Mouse (Mus musculus) megakaryocyte, adult 5-6 weeks (primary cell): ENCODE measurements around the gene Slc25a41. TPM values are rescaled to one million over a fixed set of nuclear protein-coding genes. Genes with fewer than 3 reads are reported as not detected.

ENCODE experiments used
- ATAC-seq: 2 replicates; pipeline ENCODE4 v1.8.0; 2016; ENCODE audit warnings: mild to moderate bottlenecking, inconsistent platforms; ENCODE audit not compliant: poor library complexity, severe bottlenecking
- total RNA-seq, 2 experiments: library from RNA; stranded (forward) in 1 of 2; stranded (reverse) in 1 of 2; fragments of 153-499, 151-499 nt in 1 of 2; fragments of 221-1000, 200-1000 nt in 1 of 2; gene quantifications; 2 replicates each; pipeline versions ENCODE4 v1.2.3 to v1.2.4; 2015 to 2017

The Slc25a41 gene
- total RNA-seq, 2 experiments from 2014 or later = not detected

- ATAC-seq = peak; percentile 79
Observed at GRCm38 (mm10) chr17:57048816-57049215, 7.4 kb upstream of the Slc25a41 start.

DNA sequence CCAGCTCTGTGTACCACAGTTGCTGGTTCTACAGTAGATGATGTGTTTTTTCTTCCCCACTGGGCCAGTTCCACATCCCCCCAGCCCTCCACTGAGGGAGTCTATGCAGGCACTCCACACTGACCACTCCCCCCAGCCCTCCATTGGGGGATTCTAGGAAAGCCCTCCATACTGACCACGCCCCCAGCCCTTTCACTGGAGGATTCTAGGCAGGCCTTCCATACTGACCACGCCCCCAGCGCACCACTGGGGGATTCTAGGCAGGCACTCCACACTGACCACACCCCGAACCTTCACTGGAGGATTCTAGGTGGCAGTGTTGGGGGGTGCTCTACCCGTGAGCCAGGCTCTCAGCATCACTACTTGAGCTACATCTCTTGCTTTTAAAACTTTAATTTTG is 6.0 kb upstream of the Slc25a41 start:
- no peak for ATAC-seq

DNA sequence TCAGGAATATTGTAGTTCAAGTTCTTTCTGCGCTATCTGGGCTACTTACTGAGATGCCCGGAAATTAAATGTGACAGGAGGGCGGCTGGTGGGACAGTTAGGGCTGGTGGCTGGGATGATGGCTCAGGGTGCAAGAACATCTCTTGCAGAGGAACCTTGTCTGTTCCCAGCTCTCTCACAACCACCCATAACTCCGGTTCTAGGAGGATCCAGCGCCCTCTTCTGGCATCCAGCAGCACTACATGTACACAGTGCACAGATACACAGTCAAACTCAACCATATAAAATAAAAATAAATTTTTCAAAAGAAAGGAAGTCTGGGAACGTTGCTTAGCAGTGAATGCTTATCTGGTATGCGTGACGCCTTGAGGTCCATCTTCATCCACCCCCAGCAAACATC is 2.5 kb downstream of the Slc25a41 start:
- peak; percentile 30; the same call in 1 of the 2 replicates for ATAC-seq

DNA sequence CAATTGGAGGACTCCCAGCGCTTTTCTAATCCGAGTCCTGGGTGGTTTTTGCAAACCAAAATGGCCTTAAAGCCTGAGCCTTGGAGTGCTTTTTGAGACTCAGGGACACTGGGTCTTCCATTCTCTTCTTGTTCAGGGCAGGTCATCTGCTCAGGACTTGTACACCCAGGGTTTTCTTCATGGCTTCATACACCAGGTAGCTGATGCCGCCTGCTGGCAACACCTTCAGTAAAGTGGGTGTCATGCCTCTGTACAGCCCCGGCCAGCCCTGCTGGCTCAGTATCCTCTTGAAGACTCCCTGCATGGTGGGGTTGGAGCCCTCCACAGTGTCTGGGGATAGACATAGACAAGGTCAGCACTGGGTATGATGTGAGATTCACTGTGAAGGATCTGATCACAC is 8.6 kb downstream of the Slc25a41 start:
- no peak for ATAC-seq

DNA sequence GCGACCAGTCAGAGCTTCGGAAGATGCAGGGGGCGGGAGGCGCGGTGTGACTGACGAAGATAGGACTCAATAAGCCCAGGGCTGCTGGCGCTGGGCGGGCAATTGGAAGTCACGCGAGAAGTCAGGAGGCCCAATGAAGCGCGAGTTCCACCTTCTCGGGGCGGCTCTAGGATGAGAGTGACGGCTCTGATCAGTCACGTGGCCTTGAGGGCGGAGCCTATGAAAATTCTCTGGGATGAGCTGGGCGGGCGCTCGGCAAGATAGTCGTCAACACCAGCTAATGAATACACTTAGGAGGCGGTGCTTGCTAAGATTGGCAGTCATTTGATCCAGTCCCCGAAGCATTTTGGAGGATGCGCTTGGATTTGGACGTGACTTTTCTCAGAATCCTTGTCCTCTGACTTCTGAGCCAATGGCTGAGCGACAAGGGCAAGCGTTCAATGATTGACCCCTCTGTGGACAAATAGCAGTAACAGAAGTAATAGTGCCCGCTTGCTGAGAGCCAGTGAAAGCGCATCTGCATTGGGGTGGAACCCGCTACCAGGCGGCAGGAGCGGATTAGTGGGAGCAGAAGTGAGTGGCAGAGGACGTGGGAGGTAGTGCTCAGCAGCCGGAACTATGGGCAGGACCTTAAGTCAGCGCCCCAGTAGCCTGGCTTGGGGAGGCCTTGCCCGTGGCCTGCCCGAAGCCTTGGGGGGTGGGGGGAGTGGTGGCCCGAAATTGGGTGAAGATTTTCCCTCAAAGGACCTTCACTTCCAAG is 9.6 kb downstream of the Slc25a41 start:
- ATAC-seq = peak; percentile 83

GRCm38 (mm10) chr17:57030931-57031660 is 10.4 kb downstream of the Slc25a41 start, which contains the start of gene Khsrp:
Gene Khsrp, minus strand, starts transcription at chr17:57031522.
- no peak for ATAC-seq

DNA sequence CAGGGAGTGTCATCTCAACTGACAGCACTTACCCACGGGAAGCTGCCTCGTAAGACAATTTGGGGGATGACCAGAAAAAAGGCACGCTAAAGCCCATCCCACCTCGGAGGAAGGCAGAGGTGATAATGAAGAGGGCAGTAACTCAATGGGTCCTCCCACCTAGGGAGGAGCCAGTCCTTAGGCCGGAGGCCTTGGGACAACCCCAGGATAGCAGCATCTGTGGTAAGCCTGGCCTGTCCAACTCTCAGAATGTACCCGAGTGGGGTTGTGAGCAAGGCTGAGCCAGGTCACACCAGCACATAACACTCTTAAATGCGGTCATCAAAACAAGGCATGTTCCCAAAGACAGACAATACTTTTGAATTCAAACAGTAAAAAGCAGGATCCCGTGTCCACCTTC is 11.8 kb downstream of the Slc25a41 start:
- no peak for ATAC-seq

DNA sequence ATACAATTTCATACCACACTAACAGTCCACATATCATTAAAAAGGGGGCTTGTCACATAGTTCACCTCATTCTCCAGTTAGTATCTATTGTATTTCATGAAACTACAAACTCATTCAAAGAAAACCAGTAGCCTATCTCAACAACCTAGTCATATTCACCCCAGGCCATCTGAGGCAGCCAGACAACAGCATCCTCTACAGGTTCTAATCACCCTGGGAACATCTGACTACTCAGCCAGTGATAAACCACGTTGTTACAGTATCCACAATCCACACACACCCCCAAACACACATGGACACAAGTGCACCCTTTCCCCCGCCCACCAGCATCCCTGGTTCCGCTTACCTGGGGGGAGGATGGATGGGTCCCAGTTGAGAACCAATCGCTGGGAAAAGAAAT is 14.0 kb downstream of the Slc25a41 start:
- no peak for ATAC-seq

GRCm38 (mm10) chr17:57020960-57021359 is 20.5 kb downstream of the Slc25a41 start:
- no peak for ATAC-seq

DNA sequence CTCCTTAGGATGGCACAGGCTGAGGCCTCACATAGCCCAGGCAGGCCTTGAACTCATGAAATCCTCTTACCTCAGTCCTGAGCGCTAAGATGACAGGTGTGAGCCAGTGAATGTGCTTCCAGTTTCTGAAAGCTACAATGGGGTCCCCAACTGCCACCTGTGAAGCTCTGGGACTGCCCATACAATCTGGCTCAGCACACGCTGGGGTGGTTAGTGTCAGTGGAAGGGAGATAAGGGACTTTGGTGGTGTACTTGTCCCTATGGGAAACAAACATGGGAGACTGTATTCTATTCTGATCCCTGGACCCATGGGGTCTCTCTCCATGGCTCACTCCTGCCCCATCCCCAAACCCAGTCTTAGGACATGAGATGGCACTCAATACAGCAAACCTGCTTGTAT is 21.8 kb downstream of the Slc25a41 start:
- ATAC-seq = no peak

DNA sequence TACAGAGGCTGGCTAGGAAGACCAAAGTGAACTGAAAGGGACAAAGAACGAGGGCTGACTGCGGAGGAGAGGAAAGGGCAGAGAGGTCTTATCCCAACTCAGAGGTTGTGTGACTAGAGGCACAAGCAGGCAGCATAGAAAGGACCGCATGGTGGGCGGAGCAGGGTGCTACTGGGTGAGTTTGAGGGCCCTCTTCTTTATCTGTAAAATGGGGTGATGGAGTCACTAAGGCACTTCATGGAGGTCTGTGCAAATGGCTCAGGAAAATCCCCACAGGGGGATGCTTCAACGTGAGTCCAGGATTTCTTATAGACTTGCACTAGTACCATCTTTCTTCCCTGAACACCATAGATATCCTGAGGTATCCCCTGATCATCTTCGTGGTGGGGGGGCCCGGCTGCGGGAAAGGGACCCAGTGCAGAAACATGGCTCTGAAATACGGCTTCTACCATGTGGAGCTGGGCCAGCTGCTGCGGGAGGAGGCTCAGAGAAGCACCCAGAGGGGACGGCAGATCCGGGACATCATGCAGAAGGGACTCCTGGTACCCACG is 29.1 kb downstream of the Slc25a41 start:
- ATAC-seq = no peak

GRCm38 (mm10) chr17:57011236-57012141 is 30.0 kb downstream of the Slc25a41 start, which contains the start of the genes Gtf2f1 and Gm17949:
Gene Gtf2f1, minus strand, starts transcription at chr17:57011288.
Gene Gm17949, plus strand, starts transcription at chr17:57011469.
- peak; percentile 86 for ATAC-seq

DNA sequence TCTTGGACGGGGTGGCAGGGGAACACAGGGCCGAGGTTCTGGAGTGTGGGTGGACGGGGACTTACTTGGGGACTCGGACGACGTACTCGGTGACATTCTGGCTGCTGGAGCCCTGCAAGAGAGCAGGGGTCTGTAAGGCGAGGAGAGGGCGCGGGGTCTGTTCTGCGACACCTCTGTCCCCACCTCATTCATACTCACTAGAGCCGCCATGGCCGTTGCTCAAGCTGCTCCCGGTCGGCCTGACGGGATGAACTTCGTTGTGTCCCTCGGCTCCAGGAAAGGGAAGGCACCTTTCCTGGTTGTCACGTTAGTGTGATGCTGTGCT is 30.6 kb downstream of the Slc25a41 start:
- ATAC-seq = peak; percentile 61

GRCm38 (mm10) chr17:57007137-57007905 is 34.1 kb downstream of the Slc25a41 start:
- no peak for ATAC-seq

DNA sequence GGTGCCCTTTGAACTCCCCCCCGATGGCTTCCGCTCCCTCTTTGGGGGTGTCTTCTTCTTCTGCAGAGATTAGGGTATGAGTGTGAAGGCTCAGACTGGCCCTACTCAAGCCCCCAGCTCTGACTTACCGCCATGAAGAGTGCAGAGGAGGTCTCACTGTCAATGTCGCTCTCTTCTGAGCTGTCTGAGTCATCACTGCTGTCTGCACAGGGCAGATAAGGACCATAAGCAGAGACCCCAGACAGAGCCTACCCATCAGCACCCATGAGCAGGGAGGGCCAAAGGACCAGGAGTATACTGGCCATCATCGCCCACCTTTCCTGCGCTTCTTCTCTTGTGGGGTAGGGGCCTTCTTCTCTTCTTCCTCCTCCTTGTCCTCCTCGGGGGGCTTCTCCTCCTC is 37.5 kb downstream of the Slc25a41 start:
- no peak for ATAC-seq

DNA sequence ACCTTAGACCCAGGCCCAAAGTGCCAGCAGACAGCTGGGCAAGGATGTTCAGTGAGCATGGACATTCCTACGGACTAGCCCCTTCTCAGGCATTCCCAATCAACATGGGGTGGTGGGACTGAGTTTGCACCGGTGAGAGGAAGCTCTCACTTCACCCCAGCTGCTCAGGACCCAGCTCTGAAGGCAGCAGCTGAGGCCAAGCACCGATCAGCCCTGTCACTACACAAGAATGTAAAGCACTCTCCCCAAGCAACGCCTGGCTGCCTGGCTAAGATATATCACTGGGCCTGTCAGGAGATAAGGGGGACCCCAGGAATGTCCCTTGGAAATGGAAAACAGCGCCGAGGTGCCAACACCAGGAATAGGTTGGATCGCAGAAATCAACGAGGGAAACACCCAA is 40.2 kb downstream of the Slc25a41 start:
- no peak for ATAC-seq

DNA sequence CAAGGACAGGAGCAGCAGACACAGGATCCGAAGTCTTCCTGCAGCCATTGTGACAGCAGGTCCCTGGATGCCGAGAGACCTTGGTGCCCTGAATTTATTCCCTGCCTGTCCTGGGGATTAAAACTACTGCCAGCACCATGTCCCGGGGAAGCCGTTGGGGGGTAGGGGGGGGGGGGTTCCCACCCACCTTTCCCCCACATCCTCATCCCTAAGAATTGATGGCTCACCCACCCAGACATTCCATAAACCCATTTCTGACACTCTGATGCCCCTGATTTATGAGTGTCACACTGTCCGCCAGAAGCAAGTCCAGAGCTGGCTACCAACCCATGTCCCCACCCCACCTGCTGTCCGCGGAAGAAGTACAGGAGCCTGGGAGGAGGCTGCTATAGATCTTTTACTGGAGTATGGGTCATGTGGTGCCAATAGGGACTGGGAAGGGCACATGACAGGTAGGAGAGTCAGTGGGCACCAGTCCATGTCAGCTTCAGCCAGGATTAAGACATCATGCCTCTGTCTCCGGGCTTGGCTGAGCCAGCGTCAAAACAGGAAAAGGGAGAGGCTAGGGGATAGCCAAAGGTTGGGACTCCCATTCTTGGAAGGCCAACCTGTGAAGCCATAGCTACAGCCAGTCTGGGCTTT is 41.4 kb downstream of the Slc25a41 start, which contains the start of gene Pspn:
Gene Pspn, minus strand, starts transcription at position 51 of the 642 bp plus-strand sequence.
- no peak for ATAC-seq

DNA sequence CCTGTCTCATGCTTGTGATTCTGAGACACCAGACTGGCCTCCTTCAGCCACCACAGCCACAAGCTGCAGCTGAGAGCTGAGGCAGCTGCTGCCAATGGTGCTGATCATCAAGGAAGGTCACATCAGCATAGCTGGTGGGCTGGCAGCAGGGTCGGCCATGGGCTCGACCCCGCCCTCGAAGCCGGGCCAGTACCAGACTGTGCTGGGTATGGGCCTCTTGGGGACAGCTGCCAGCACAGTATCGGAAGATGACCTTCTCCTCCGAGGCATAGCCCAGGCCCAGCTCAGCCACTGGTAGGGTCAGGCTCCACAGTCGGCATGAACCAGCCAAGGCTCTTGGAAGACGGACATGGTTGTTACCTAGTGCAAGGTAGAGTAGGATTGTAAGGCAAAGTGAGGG is 42.0 kb downstream of the Slc25a41 start:
- ATAC-seq = no peak

DNA sequence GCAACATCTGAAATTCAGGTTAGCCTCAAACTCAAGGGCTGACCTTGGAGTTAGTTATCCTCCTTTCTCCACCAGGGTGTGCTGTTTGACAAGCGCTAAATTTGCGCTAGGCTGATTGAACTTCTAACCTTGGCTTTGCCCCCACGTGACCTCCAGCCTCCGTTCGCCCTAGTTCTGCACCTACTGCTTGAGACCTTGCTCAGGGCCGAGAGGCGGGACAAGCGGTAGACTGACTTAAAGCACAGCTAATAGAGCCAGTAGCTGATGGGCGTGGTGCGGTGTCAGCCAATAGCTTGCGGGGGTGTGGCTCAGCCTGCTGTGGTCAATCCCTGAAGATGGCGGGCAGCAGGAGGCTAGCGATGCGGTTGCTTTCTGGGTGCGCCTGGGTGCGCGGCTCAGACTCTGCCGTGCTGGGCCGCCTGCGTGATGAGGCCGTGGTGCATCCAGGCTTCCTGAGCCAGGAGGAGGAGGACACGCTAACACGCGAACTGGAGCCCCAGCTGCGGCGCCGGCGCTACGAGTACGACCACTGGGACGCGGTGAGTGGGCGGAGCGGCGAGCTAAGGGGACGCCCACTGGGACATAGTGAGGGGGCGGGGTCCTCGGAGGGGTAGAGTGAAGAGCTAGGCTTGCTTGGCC is 44.3 kb downstream of the Slc25a41 start, which contains the start of gene Alkbh7:
Gene Alkbh7, plus strand, starts transcription at position 311 of the 639 bp plus-strand sequence.
- ATAC-seq = peak; percentile 98
